Mouse (Mus musculus): Measurements from ENCODE around the gene C1qtnf12.

DNA sequence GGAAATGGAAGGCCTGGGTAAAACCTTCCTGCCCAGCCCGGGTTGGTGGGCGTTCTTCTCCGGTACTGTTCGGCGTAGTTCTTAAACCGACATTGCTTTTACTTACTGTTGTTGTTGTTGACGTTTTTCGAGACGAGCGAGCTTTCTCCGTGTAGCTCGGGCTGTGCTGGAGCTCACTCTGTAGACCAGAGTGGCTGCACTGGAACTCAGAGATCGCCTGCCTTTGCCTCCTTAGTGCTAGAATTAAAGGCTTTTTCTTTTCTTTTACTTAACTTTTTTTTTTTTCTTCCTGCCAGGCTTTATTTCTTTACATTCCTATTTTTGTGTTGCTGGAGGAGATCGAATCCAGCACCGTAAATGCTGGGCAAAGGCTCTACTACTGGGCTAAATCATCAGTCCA is 31.5 kb downstream of the C1qtnf12 start:
- TF ChIP-seq CTCF (IDR thresholded peaks at IDR 0.05; ENCODE audit: control insufficient read depth, insufficient read depth, insufficient read length) (no peak), MAX (IDR thresholded peaks at IDR 0.05) (no peak), MYOD1 (IDR thresholded peaks at IDR 0.05; ENCODE audit: control insufficient read depth, insufficient read length, low read depth) (no peak), CEBPB (IDR thresholded peaks at IDR 0.05; ENCODE audit: low read depth) (no peak), MYOG (IDR thresholded peaks at IDR 0.05; ENCODE audit: control insufficient read depth, extremely low read depth, insufficient read length) (no peak), USF1 (IDR thresholded peaks at IDR 0.05; ENCODE audit: low read depth) (no peak)
